Mouse (Mus musculus): ENCODE data around the gene Cfap100. TPM values are rescaled to one million over a fixed set of nuclear protein-coding genes. Genes with fewer than 3 reads are reported as not detected.
A peak's percentile ranks its signal among the peaks of the same experiment; 100 is the strongest.

The Cfap100 gene
- polyA plus RNA-seq, 1 experiment from 2014 or later = 0.06 TPM

DNA sequence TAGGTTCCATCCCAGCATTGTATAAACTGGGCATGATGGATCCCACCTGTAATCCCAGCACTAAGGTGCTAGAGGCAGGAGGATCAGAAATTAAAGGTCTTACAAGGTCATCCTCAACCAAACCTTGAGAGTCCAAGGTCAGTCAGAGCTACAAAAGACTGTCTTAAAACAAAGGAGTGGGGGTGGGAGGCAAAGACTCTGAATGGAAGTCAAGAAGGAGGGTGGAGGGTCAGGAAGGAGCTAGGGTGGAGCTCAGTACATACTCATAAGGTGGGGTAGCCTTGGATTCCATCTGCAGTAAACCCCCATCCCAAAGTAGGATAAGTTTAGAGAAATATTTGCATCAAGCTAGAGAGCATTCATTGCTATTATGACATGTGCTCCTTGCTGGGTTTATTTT is 24.0 kb upstream of the Cfap100 start:
- H3K4me2 ChIP-seq (ENCODE audit: low read depth, low read length) = no peak overlapping the region
- peaks cover 2% of the 10 kb centered on the region; the same call in 1 of the 2 replicates for H3K4me1 ChIP-seq (ENCODE audit: insufficient read depth)
- no peak for TF ChIP-seq EP300 (IDR thresholded peaks at IDR 0.05; ENCODE audit: low read depth)
- no peak for TF ChIP-seq CTCF (IDR thresholded peaks at IDR 0.05; ENCODE audit: low read depth)
- no peak overlapping the region for H3K9ac ChIP-seq (replicated peaks)
- DNase-seq (no peak), ATAC-seq (no peak)
- no peak overlapping the region for H3K4me3 ChIP-seq (ENCODE audit: low read depth, low read length)
- no peaks in the 10 kb centered on the region for H3K36me3 ChIP-seq (replicated peaks; ENCODE audit: insufficient read depth, low read length)
- no peaks in the 10 kb centered on the region for H3K27me3 ChIP-seq (ENCODE audit: insufficient read depth, low read length)
- no peak overlapping the region for H3K27ac ChIP-seq (ENCODE audit: low read depth)
- H3K9me3 ChIP-seq (ENCODE audit: low read length) = no peaks in the 10 kb centered on the region

DNA sequence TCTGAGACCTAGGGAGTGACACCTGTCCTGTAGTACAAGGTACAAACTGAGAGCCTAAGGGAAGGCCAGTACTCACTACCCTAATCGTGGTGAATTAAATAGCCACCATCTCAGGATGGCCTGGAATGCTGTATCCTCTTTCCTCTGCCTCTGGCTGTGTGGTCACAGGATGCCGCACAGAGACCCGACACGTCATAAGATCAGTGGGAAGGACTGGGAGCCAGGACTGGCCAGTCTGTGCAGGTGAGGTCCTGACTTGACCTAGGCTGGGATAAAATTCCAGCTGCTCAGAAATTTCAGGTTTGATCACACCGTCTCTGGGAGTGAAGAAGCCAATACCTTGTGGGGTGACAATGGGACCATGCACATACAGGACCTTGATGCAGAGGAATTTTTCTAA is 22.9 kb upstream of the Cfap100 start:
- H3K4me3 ChIP-seq (ENCODE audit: low read depth, low read length) = no peak overlapping the region
- no peaks in the 10 kb centered on the region for H3K36me3 ChIP-seq (replicated peaks; ENCODE audit: insufficient read depth, low read length)
- 80% methylated on average over 5 of the region's 5 CpGs for WGBS (ENCODE audit: insufficient replicate concordance)
- TF ChIP-seq CTCF (IDR thresholded peaks at IDR 0.05; ENCODE audit: low read depth) (no peak), EP300 (IDR thresholded peaks at IDR 0.05; ENCODE audit: low read depth) (no peak)
- ATAC-seq (no peak), DNase-seq (no peak)
- H3K4me1 ChIP-seq (ENCODE audit: insufficient read depth) = peaks cover 2% of the 10 kb centered on the region; the same call in 1 of the 2 replicates
- no peak overlapping the region for H3K27ac ChIP-seq (ENCODE audit: low read depth)
- no peak overlapping the region for H3K9ac ChIP-seq (replicated peaks)
- no peaks in the 10 kb centered on the region for H3K9me3 ChIP-seq (ENCODE audit: low read length)
- no peak overlapping the region for H3K4me2 ChIP-seq (ENCODE audit: low read depth, low read length)
- H3K27me3 ChIP-seq (ENCODE audit: insufficient read depth, low read length) = no peaks in the 10 kb centered on the region

DNA sequence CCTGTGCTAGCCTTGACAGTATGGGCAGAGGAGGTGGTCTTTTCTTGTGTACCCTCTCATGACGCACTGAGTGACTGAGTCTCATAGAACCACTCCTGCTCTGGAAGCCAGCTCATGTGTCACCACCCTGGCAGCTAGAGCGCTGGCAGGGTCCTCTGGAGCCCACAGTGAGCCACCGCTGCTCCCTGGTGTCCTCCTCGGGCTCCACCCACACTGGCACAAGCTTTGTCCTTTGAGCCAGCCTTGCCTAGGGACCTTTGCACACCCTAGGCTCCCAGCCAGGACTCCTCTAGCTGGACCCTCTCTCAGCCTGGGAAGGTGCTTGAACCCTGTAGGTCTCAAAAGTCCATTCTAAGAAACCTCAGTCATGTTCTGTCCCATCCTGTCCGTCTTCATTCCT is 22.1 kb upstream of the Cfap100 start:
- Histone ChIP-seq H3K36me3 (replicated peaks; ENCODE audit: insufficient read depth, low read length) (no peaks in the 10 kb centered on the region), H3K4me2 (ENCODE audit: low read depth, low read length) (no peak overlapping the region), H3K27me3 (ENCODE audit: insufficient read depth, low read length) (no peaks in the 10 kb centered on the region), H3K4me1 (ENCODE audit: insufficient read depth) (peaks cover 2% of the 10 kb centered on the region; the same call in 1 of the 2 replicates), H3K27ac (ENCODE audit: low read depth) (no peak overlapping the region; the same call in 1 of the 2 replicates), H3K4me3 (ENCODE audit: low read depth, low read length) (no peak overlapping the region), H3K9ac (replicated peaks) (no peak overlapping the region), H3K9me3 (ENCODE audit: low read length) (no peaks in the 10 kb centered on the region)
- ATAC-seq (peak; percentile 93), DNase-seq (peak; percentile 70)
- no peak for TF ChIP-seq EP300 (IDR thresholded peaks at IDR 0.05; ENCODE audit: low read depth)
- TF ChIP-seq CTCF (IDR thresholded peaks at IDR 0.05; ENCODE audit: low read depth) = no peak
- WGBS (ENCODE audit: insufficient replicate concordance) = 56% methylated on average over 5 of the region's 5 CpGs

DNA sequence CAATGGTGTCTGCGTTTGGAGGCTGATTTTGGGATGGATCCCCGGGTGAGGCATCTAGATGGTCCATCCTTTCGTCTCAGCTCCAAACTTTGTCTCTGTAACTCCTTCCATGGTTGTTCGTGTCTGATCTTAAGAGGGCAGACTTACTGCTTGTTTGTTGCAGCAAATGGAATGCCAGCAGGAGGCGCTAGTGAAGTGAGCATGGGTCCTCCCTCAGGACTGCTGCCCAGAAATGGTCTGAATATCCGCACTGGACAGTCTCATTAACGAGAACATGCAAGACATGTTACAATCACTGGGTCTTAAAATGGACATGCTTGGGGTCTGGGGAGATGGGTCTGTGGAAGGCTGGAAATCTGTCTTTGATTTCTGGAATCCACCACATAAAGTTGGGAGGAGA is 21.6 kb upstream of the Cfap100 start:
- no peak for TF ChIP-seq EP300 (IDR thresholded peaks at IDR 0.05; ENCODE audit: low read depth)
- peak; percentile 87 for TF ChIP-seq CTCF (IDR thresholded peaks at IDR 0.05; ENCODE audit: low read depth)
- H3K27ac ChIP-seq (ENCODE audit: low read depth) = no peak overlapping the region
- no peaks in the 10 kb centered on the region for H3K36me3 ChIP-seq (replicated peaks; ENCODE audit: insufficient read depth, low read length)
- H3K4me3 ChIP-seq (ENCODE audit: low read depth, low read length) = no peak overlapping the region
- no peaks in the 10 kb centered on the region for H3K9me3 ChIP-seq (ENCODE audit: low read length)
- ATAC-seq (peak; percentile 79), DNase-seq (peak; percentile 82)
- no peaks in the 10 kb centered on the region for H3K27me3 ChIP-seq (ENCODE audit: insufficient read depth, low read length)
- H3K9ac ChIP-seq (replicated peaks) = no peak overlapping the region
- H3K4me1 ChIP-seq (ENCODE audit: insufficient read depth) = peaks cover 2% of the 10 kb centered on the region; the same call in 1 of the 2 replicates
- H3K4me2 ChIP-seq (ENCODE audit: low read depth, low read length) = no peak overlapping the region
- WGBS (ENCODE audit: insufficient replicate concordance) = 25% methylated on average over 7 of the region's 7 CpGs

DNA sequence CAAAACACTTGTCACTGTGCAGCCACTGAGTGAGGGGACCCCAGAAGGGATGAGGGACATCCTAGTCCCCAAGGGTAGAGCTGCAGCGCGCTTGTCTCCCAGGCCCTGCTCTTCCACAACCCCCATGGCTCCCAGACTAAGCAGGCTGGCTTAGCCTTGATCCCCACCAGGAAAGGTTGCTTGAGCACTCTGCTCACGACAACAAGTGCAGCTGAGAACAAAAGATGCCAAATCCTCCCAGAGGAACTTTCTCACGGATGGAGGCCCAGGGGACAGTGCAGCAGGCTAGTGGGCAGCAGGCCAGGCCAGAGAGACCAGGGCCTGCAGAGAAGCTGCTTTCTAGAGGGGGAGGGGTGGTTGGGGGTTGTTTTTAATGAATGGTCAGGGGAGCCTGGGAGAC is 18.3 kb upstream of the Cfap100 start:
- Histone ChIP-seq H3K36me3 (replicated peaks; ENCODE audit: insufficient read depth, low read length) (no peaks in the 10 kb centered on the region), H3K27ac (ENCODE audit: low read depth) (no peak overlapping the region), H3K4me2 (ENCODE audit: low read depth, low read length) (no peak overlapping the region), H3K4me3 (ENCODE audit: low read depth, low read length) (no peak overlapping the region), H3K9ac (replicated peaks) (no peak overlapping the region; the same call in 1 of the 2 replicates), H3K4me1 (ENCODE audit: insufficient read depth) (peaks cover 2% of the 10 kb centered on the region; the same call in 1 of the 2 replicates), H3K9me3 (ENCODE audit: low read length) (no peaks in the 10 kb centered on the region), H3K27me3 (ENCODE audit: insufficient read depth, low read length) (no peaks in the 10 kb centered on the region)
- 59% methylated on average over 4 of the region's 4 CpGs for WGBS (ENCODE audit: insufficient replicate concordance)
- DNase-seq (no peak), ATAC-seq (no peak)
- TF ChIP-seq EP300 (IDR thresholded peaks at IDR 0.05; ENCODE audit: low read depth) (no peak), CTCF (IDR thresholded peaks at IDR 0.05; ENCODE audit: low read depth) (no peak)

DNA sequence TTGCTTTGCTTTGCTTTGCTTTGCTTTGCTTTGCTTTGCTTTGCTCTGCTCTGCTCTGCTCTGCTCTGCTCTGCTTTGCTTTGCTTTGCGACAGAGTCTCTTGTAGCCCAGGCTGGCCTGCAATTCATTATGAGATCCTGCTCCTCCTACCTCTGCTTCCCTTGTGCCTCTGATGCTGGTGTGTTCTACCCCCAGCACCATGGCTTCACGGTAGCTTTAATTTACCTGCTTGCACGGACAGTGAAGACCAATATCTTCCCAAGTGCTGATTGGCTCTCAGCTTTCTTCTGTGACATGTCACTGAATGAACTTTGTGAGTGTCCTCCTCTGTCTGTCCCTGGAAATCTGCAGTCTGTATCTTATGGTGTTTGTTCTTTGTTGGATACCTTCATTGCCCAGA is 8.4 kb upstream of the Cfap100 start:
- no peaks in the 10 kb centered on the region for H3K9me3 ChIP-seq (ENCODE audit: low read length)
- H3K4me1 ChIP-seq (ENCODE audit: insufficient read depth) = no peaks in the 10 kb centered on the region
- no peaks in the 10 kb centered on the region for H3K36me3 ChIP-seq (replicated peaks; ENCODE audit: insufficient read depth, low read length)
- H3K27me3 ChIP-seq (ENCODE audit: insufficient read depth, low read length) = no peaks in the 10 kb centered on the region
- ATAC-seq (no peak), DNase-seq (no peak)
- no peak overlapping the region for H3K4me2 ChIP-seq (ENCODE audit: low read depth, low read length)
- 74% methylated on average over 3 of the region's 3 CpGs for WGBS (ENCODE audit: insufficient replicate concordance)
- no peak overlapping the region for H3K27ac ChIP-seq (ENCODE audit: low read depth)
- TF ChIP-seq CTCF (IDR thresholded peaks at IDR 0.05; ENCODE audit: low read depth) (no peak), EP300 (IDR thresholded peaks at IDR 0.05; ENCODE audit: low read depth) (no peak)
- no peak overlapping the region for H3K9ac ChIP-seq (replicated peaks)
- no peak overlapping the region for H3K4me3 ChIP-seq (ENCODE audit: low read depth, low read length)

Data from liver, postnatal 0 days (tissue).